Mouse (Mus musculus): ENCODE data around the gene Morn4.

- no peak for TF ChIP-seq MAX (IDR thresholded peaks at IDR 0.05; ENCODE audit: low read depth)
- no peak for TF ChIP-seq CEBPB (IDR thresholded peaks at IDR 0.05; ENCODE audit: insufficient read depth, poor library complexity, severe bottlenecking)
These were observed 3.1 kb upstream of the Morn4 start for GRCm38 (mm10) chr19:42089103-42089747.
